Mouse (Mus musculus): ENCODE results near the gene Shisa5. TPM values are rescaled to one million over a fixed set of nuclear protein-coding genes. Genes with fewer than 3 reads are reported as not detected.

The Shisa5 gene
- polyA plus RNA-seq, 1 experiment from 2014 or later: 23.2 TPM

- Histone ChIP-seq H3K27ac (ENCODE audit: low read length) (no peak overlapping the region), H3K36me3 (ENCODE audit: control insufficient read depth, insufficient read depth) (no peaks in the 10 kb centered on the region; the same call in 1 of the 2 replicates), H3K9ac (ENCODE audit: low read depth, low read length) (no peak overlapping the region), H3K9me3 (replicated peaks; ENCODE audit: control insufficient read depth, low read length) (no peaks in the 10 kb centered on the region), H3K4me2 (ENCODE audit: low read depth, low read length) (no peak overlapping the region), H3K4me1 (ENCODE audit: control insufficient read depth, low read depth, low read length) (no peaks in the 10 kb centered on the region), H3K27me3 (ENCODE audit: control insufficient read depth, insufficient read depth, low read depth, low read length) (no peaks in the 10 kb centered on the region), H3K4me3 (ENCODE audit: low read depth, low read length) (no peak overlapping the region)
- WGBS (ENCODE audit: insufficient replicate concordance): 68% methylated on average over 12 of the region's 12 CpGs
- ATAC-seq (ENCODE audit: low read depth): no peak
Observed at GRCm38 (mm10) chr9:109105011-109105410, 66.6 kb downstream of the Shisa5 start.

DNA sequence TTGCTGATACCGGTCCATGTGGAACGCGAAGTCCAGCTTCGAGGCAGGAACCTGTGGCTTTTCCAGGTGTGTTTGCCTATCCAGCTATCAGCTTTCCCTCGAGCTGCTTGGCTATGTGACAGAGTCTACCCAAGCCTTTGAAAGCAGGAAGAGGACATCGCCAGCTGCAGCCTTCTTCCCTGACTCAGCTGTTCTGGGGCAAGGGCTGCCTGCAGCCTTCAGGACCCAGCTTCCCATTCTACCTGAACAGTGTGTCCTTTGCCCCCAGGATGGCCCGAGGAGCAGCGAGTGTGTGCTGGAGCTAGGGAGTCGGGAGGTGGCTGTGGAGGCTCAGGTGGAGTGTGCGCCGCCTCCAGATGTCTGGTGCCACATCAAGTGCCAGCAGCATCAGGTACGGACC lies 67.3 kb downstream of the Shisa5 start:
- Histone ChIP-seq H3K4me2 (ENCODE audit: low read depth, low read length) (no peak overlapping the region), H3K9ac (ENCODE audit: low read depth, low read length) (no peak overlapping the region), H3K27me3 (ENCODE audit: control insufficient read depth, insufficient read depth, low read depth, low read length) (no peaks in the 10 kb centered on the region), H3K4me3 (ENCODE audit: low read depth, low read length) (no peak overlapping the region), H3K27ac (ENCODE audit: low read length) (no peak overlapping the region), H3K4me1 (ENCODE audit: control insufficient read depth, low read depth, low read length) (no peaks in the 10 kb centered on the region), H3K36me3 (ENCODE audit: control insufficient read depth, insufficient read depth) (no peaks in the 10 kb centered on the region; the same call in 1 of the 2 replicates), H3K9me3 (replicated peaks; ENCODE audit: control insufficient read depth, low read length) (no peaks in the 10 kb centered on the region)
- WGBS (ENCODE audit: insufficient replicate concordance): 68% methylated on average over 12 of the region's 12 CpGs
- no peak for ATAC-seq (ENCODE audit: low read depth)

DNA sequence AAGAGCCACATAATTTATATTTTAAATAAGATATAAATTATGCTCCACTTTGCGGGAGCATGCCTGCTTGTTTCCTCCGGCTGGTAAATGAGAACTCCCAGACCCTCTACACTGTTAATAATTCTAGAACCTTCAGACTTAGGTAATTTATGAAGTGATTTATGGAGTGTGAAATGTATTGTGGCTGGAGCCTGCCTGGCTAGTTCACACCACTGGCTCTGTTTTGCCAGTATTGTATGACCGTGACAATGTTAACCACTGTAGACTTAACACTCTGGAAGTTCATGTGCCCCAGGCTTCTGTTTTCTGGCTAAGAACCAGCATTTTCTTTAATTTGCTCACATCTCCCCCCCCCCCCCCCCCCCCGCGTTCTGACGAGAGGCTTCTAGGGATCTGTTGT lies 69.0 kb downstream of the Shisa5 start:
- WGBS (ENCODE audit: insufficient replicate concordance): 68% methylated on average over 4 of the region's 6 CpGs
- Histone ChIP-seq H3K4me2 (ENCODE audit: low read depth, low read length) (no peak overlapping the region), H3K4me1 (ENCODE audit: control insufficient read depth, low read depth, low read length) (no peaks in the 10 kb centered on the region), H3K27me3 (ENCODE audit: control insufficient read depth, insufficient read depth, low read depth, low read length) (no peaks in the 10 kb centered on the region), H3K27ac (ENCODE audit: low read length) (no peak overlapping the region), H3K9ac (ENCODE audit: low read depth, low read length) (no peak overlapping the region), H3K36me3 (ENCODE audit: control insufficient read depth, insufficient read depth) (no peaks in the 10 kb centered on the region; the same call in 1 of the 2 replicates), H3K9me3 (replicated peaks; ENCODE audit: control insufficient read depth, low read length) (no peaks in the 10 kb centered on the region), H3K4me3 (ENCODE audit: low read depth, low read length) (no peak overlapping the region)
- ATAC-seq (ENCODE audit: low read depth): no peak

Other genes starting within 250 kb of the Shisa5 start
- 3.5 and 3.6 TPM in 2 replicates for gene Nckipsd, start 230.2 kb upstream of the Shisa5 start, polyA plus RNA-seq (2015; fragmentation: Nextera tagmentation; extraction: Ambion mirVana)
- gene Celsr3, start 212.2 kb upstream of the Shisa5 start, polyA plus RNA-seq (2015; fragmentation: Nextera tagmentation; extraction: Ambion mirVana): 0.16 and 0.22 TPM in 2 replicates
- 4.8 and 4.9 TPM in 2 replicates for gene Slc26a6, start 185.3 kb upstream of the Shisa5 start, polyA plus RNA-seq (2015; fragmentation: Nextera tagmentation; extraction: Ambion mirVana)
- gene Tmem89, start 123.9 kb upstream of the Shisa5 start, polyA plus RNA-seq (2015; fragmentation: Nextera tagmentation; extraction: Ambion mirVana): not detected in 2 replicates
- 299 and 310 TPM in 2 replicates for gene Uqcrc1, start 101.9 kb upstream of the Shisa5 start, polyA plus RNA-seq (2015; fragmentation: Nextera tagmentation; extraction: Ambion mirVana)
- 0.19 and 0.46 TPM in 2 replicates for gene Col7a1, start 85.0 kb upstream of the Shisa5 start, polyA plus RNA-seq (2015; fragmentation: Nextera tagmentation; extraction: Ambion mirVana)
- gene Ucn2, start 52.6 kb upstream of the Shisa5 start, polyA plus RNA-seq (2015; fragmentation: Nextera tagmentation; extraction: Ambion mirVana): not detected in 2 replicates
- gene Pfkfb4, start 46.8 kb upstream of the Shisa5 start, polyA plus RNA-seq (2015; fragmentation: Nextera tagmentation; extraction: Ambion mirVana): 4.0 and 4.4 TPM in 2 replicates
- 7.4 and 8.8 TPM in 2 replicates for gene Trex1, start 21.2 kb downstream of the Shisa5 start, polyA plus RNA-seq (2015; fragmentation: Nextera tagmentation; extraction: Ambion mirVana)
- gene Atrip, start 35.6 kb downstream of the Shisa5 start, polyA plus RNA-seq (2015; fragmentation: Nextera tagmentation; extraction: Ambion mirVana): 8.5 and 8.8 TPM in 2 replicates
- 10.0 and 11.9 TPM in 2 replicates for gene Ccdc51, start 43.9 kb downstream of the Shisa5 start, polyA plus RNA-seq (2015; fragmentation: Nextera tagmentation; extraction: Ambion mirVana)
- gene Tma7, start 44.0 kb downstream of the Shisa5 start, polyA plus RNA-seq (2015; fragmentation: Nextera tagmentation; extraction: Ambion mirVana): 259 and 313 TPM in 2 replicates
- 4.9 and 6.3 TPM in 2 replicates for gene Plxnb1, start 56.8 kb downstream of the Shisa5 start, polyA plus RNA-seq (2015; fragmentation: Nextera tagmentation; extraction: Ambion mirVana)
- gene Fbxw21, start 123.5 kb downstream of the Shisa5 start, polyA plus RNA-seq (2015; fragmentation: Nextera tagmentation; extraction: Ambion mirVana): not detected in 2 replicates
- gene Fbxw13, start 157.4 kb downstream of the Shisa5 start, polyA plus RNA-seq (2015; fragmentation: Nextera tagmentation; extraction: Ambion mirVana): not detected in 2 replicates
- 0.09 TPM in 1 of 2 replicates, not detected in the other for gene Fbxw20, start 196.2 kb downstream of the Shisa5 start, polyA plus RNA-seq (2015; fragmentation: Nextera tagmentation; extraction: Ambion mirVana)
- gene Fbxw14, start 249.1 kb downstream of the Shisa5 start, polyA plus RNA-seq (2015; fragmentation: Nextera tagmentation; extraction: Ambion mirVana): not detected in 2 replicates